Comparison of ENCODE assay signal across 9 mouse cellular contexts in genomic region chr5:123618558-123618957, GRCm38 (mm10). TPM values are rescaled to one million over a fixed set of nuclear protein-coding genes. Genes with fewer than 3 reads are reported as not detected.
A peak's percentile ranks its signal among the peaks of the same experiment; 100 is the strongest.
DNase-seq lines count a peak whose midpoint lies in the region; ATAC-seq lines count a peak whose summit lies in the region.
"Had no signal": no experiment of that assay in that cellular context is flagged by ENCODE, and none has a peak within 500 bp of the region (broad histone marks: within the 10 kb centered on the region; RNA-seq: fewer than 3 reads in every experiment).

No protein-coding gene starts in this region.

- WGBS in kidney, embryonic 14.5 days = 78% methylated on average over 2 of the region's 2 CpGs

- no peak overlapping the region for H3K4me3 ChIP-seq in kidney, embryonic 14.5 days (ENCODE audit: low read length)
- H3K4me3 ChIP-seq: neural tube, embryonic 13.5 days had no signal

- H3K36me3 ChIP-seq in kidney, embryonic 14.5 days (ENCODE audit: control insufficient read depth, insufficient read depth, low read length) = peaks cover 53% of the 10 kb centered on the region

- no peak overlapping the region for H3K27ac ChIP-seq in kidney, embryonic 14.5 days (ENCODE audit: low read depth, low read length)
- H3K27ac ChIP-seq: neural tube, embryonic 13.5 days had no signal

- no peak for ATAC-seq in kidney, embryonic 14.5 days (ENCODE audit: low FRiP score, low TSS enrichment)
- no peak for ATAC-seq in activated CD4-positive, CD25-positive, alpha-beta regulatory T cell, adult 4 months

- no peak overlapping the region for H3K4me2 ChIP-seq in kidney, embryonic 14.5 days (replicated peaks; ENCODE audit: low read depth, low read length)
- H3K4me2 ChIP-seq: neural tube, embryonic 13.5 days had no signal

- no peaks in the 10 kb centered on the region for H3K27me3 ChIP-seq in kidney, embryonic 14.5 days (ENCODE audit: control insufficient read depth, insufficient read depth, low read length)
- H3K27me3 ChIP-seq: neural tube, embryonic 13.5 days had no signal

- no peaks in the 10 kb centered on the region for H3K4me1 ChIP-seq in kidney, embryonic 14.5 days (ENCODE audit: control insufficient read depth, insufficient read depth, low read length)
- H3K4me1 ChIP-seq: neural tube, embryonic 13.5 days had no signal

- H3K9ac ChIP-seq in kidney, embryonic 14.5 days (ENCODE audit: low read depth, low read length) = no peak overlapping the region
- H3K9ac ChIP-seq: neural tube, embryonic 13.5 days had no signal

- peak; percentile 40 for DNase-seq in kidney, adult 18-20 months
- DNase-seq in 3T3-L1 (ENCODE audit: low read depth, low spot score) = peak; percentile 70
- DNase-seq in CD8-positive naive resting alpha-beta T cell, adult 2 months (ENCODE audit: low read depth in 2 of 2, low spot score in 2 of 2) = peak; percentile 13 to 49
- peak; percentile 16 for DNase-seq in embryo, embryonic 9.5 days (ENCODE audit: extremely low spot score)
- DNase-seq in urinary bladder, postnatal 25 days (ENCODE audit: low spot score) = no peak
- no peak for DNase-seq in urinary bladder, postnatal 10 days (ENCODE audit: low spot score)

- H3K9me3 ChIP-seq in kidney, embryonic 14.5 days (ENCODE audit: control insufficient read depth, low read length) = no peaks in the 10 kb centered on the region
- H3K9me3 ChIP-seq: neural tube, embryonic 13.5 days had no signal

RNA-seq across cellular contexts. Expression of gene Vps33a, which starts 45.7 kb away (rescaled TPM):
- 17.1 and 34.5 TPM in 2 replicates for polyA plus RNA-seq in kidney, embryonic 14.5 days (2014; fragmentation: Nextera tagmentation; extraction: Ambion mirVana)
- polyA plus RNA-seq in activated CD4-positive, CD25-positive, alpha-beta regulatory T cell, adult 4 months (2017; shearing (Covaris generic)) = 10 to 100 TPM; 33.9 to 36.8 TPM

Comparison
In these comparisons a context has a peak if more than half of its experiments do, and no peak if none do; other contexts are left out.
1. DNase-seq: peak in kidney, adult 18-20 months (single experiment), 3T3-L1 (single experiment), CD8-positive naive resting alpha-beta T cell, adult 2 months (2 of 2) and embryo, embryonic 9.5 days (single experiment); none in urinary bladder, postnatal 25 days (single experiment) and urinary bladder, postnatal 10 days (single experiment).